Mouse (Mus musculus) testis, adult 2 months (tissue): Measurements from ENCODE around the gene Ufsp1.

Experiments used
- CTCF ChIP-seq: fragments of 200-500 bp; IDR thresholded peaks from 2 replicates; pipeline ENCODE4 v1.5.1; 2012; ENCODE audit warnings: low read depth, mild to moderate bottlenecking, inconsistent platforms, low read length, moderate library complexity; ENCODE audit not compliant: control insufficient read depth, insufficient read depth, insufficient replicate concordance
- POLR2A ChIP-seq: fragments of 200-500 bp; IDR thresholded peaks from 2 replicates; pipeline ENCODE4 v1.6.1; 2012; ENCODE audit warnings: low read depth, mild to moderate bottlenecking, inconsistent platforms, low read length, moderate library complexity; ENCODE audit not compliant: control insufficient read depth

GRCm38 (mm10) chr5:137337190-137337589 is 42.8 kb downstream of the Ufsp1 start:
- TF ChIP-seq POLR2A, result no peak
- no peak for TF ChIP-seq CTCF
